ENCODE assay signal across 20 mouse cellular contexts in the genomic region with DNA sequence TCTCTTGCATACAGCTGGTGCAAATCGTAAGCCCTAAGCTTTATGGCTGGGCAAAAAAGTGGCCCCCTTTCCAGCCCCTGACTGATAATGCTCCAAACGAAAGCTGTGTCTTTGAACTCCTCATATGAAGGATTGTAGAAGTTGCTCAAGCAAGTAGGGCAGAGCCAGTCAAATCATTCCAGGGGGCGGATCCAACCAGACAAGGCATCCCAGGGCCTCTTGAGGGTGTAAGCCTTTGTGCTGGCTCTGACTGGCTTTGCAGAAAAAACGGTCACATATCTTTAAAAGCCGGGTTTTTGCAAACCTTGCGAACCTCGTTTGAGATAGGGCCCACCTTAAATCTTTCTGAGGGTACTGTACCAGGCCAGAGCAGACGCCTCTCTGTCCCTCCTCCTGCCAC. TPM values are rescaled to one million over a fixed set of nuclear protein-coding genes. Genes with fewer than 3 reads are reported as not detected.
DNase-seq lines count a peak whose midpoint lies in the region; ATAC-seq and TF ChIP-seq lines count a peak whose summit lies in the region.
"Had no signal": no experiment of that assay in that cellular context is flagged by ENCODE, and none has a peak within 500 bp of the region (broad histone marks: within the 10 kb centered on the region; RNA-seq: fewer than 3 reads in every experiment).

No protein-coding gene starts in this region.

- TF ChIP-seq CTCF in kidney, adult 2 months (conservative IDR thresholded peaks at IDR 0.05; ENCODE audit: insufficient read depth, insufficient read length, low read depth, low read length), result no peak

- no peak for ATAC-seq in kidney, embryonic 15.5 days (replicated peaks; ENCODE audit: low FRiP score)
- no peak for ATAC-seq in embryonic facial prominence, embryonic 14.5 days (ENCODE audit: low read depth)
- no peak for ATAC-seq in limb, embryonic 15.5 days (ENCODE audit: insufficient number of reproducible peaks, low FRiP score, low TSS enrichment, low read depth)
- ATAC-seq in monocyte, adult 5-6 weeks (replicated peaks; ENCODE audit: insufficient number of reproducible peaks, low FRiP score, low TSS enrichment, poor library complexity, severe bottlenecking), result no peak
- ATAC-seq: forebrain, embryonic 13.5 days had no signal

- no peak overlapping the region for H3K27ac ChIP-seq in kidney, embryonic 15.5 days
- no peak overlapping the region for H3K27ac ChIP-seq in kidney, adult 2 months (ENCODE audit: insufficient read depth, low read depth, low read length)
- no peak overlapping the region; the same call in 1 of the 2 replicates for H3K27ac ChIP-seq in embryonic facial prominence, embryonic 14.5 days (replicated peaks; ENCODE audit: low read depth, low read length)
- H3K27ac ChIP-seq in limb, embryonic 15.5 days, result no peak overlapping the region
- H3K27ac ChIP-seq: forebrain, embryonic 13.5 days; heart, embryonic 13.5 days had no signal

- H3K4me1 ChIP-seq in kidney, embryonic 15.5 days, result peaks cover 69% of the 10 kb centered on the region
- H3K4me1 ChIP-seq in kidney, adult 2 months (ENCODE audit: control insufficient read depth, insufficient read depth, low read length), result no peaks in the 10 kb centered on the region
- H3K4me1 ChIP-seq in embryonic facial prominence, embryonic 14.5 days (ENCODE audit: control insufficient read depth, insufficient read depth, low read length), result peaks cover 22% of the 10 kb centered on the region
- peaks cover 64% of the 10 kb centered on the region for H3K4me1 ChIP-seq in limb, embryonic 15.5 days

- peak overlapping the region; percentile 67; the same call in 1 of the 2 replicates for H3K4me2 ChIP-seq in kidney, embryonic 15.5 days
- peak overlapping the region; percentile 54 for H3K4me2 ChIP-seq in embryonic facial prominence, embryonic 14.5 days (ENCODE audit: low read depth, low read length)
- peak overlapping the region; percentile 32; the same call in 1 of the 2 replicates for H3K4me2 ChIP-seq in limb, embryonic 15.5 days

- no peak overlapping the region for H3K4me3 ChIP-seq in kidney, embryonic 15.5 days (replicated peaks)
- H3K4me3 ChIP-seq in kidney, adult 2 months (ENCODE audit: insufficient read depth, low read depth, low read length), result no peak overlapping the region
- peak overlapping the region; percentile 33 for H3K4me3 ChIP-seq in embryonic facial prominence, embryonic 14.5 days (ENCODE audit: low read depth, low read length)
- H3K4me3 ChIP-seq in limb, embryonic 15.5 days, result peak overlapping the region; percentile 35
- H3K4me3 ChIP-seq: myocyte had no signal

- peak; percentile 28 for DNase-seq in cerebellum, adult 11-12 months
- DNase-seq in cerebellum, postnatal 10 days, result no peak
- no peak for DNase-seq in kidney, adult 2 months
- peak; percentile 67 for DNase-seq in embryonic facial prominence, embryonic 14.5 days (ENCODE audit: low spot score)
- no peak for DNase-seq in adrenal gland, postnatal 25 days
- DNase-seq: cerebellum, adult 8-10 months; heart, postnatal 4 days; kidney, adult 11 months; kidney, postnatal 4 days; layer of hippocampus, postnatal 36 days; lung, adult 2 months; right cerebral cortex, postnatal 25 days had no signal

- H3K36me3 ChIP-seq in kidney, embryonic 15.5 days, result no peaks in the 10 kb centered on the region
- no peaks in the 10 kb centered on the region for H3K36me3 ChIP-seq in kidney, adult 2 months (ENCODE audit: control insufficient read depth, insufficient read depth, low read length)
- H3K36me3 ChIP-seq in embryonic facial prominence, embryonic 14.5 days (ENCODE audit: control insufficient read depth, insufficient read depth, low read length), result no peaks in the 10 kb centered on the region
- H3K36me3 ChIP-seq in limb, embryonic 15.5 days, result no peaks in the 10 kb centered on the region
- H3K36me3 ChIP-seq: heart, embryonic 13.5 days had no signal

- WGBS in kidney, embryonic 15.5 days, result 25% methylated on average over 8 of the region's 8 CpGs
- 72% methylated on average over 8 of the region's 8 CpGs for WGBS in kidney, adult 2 months
- WGBS in embryonic facial prominence, embryonic 14.5 days, result 18% methylated on average over 7 of the region's 8 CpGs
- WGBS in limb, embryonic 15.5 days, result 22% methylated on average over 8 of the region's 8 CpGs

- TF ChIP-seq POLR2A in kidney, adult 2 months (IDR thresholded peaks at IDR 0.05; ENCODE audit: low read depth, low read length), result no peak

- peaks cover 80% of the 10 kb centered on the region for H3K27me3 ChIP-seq in kidney, embryonic 15.5 days
- peaks cover 4% of the 10 kb centered on the region; the same call in 1 of the 2 replicates for H3K27me3 ChIP-seq in kidney, adult 2 months (replicated peaks; ENCODE audit: control insufficient read depth, insufficient read depth, low read length)
- H3K27me3 ChIP-seq in embryonic facial prominence, embryonic 14.5 days (replicated peaks; ENCODE audit: control insufficient read depth, insufficient read depth, low read length), result peaks cover 76% of the 10 kb centered on the region
- H3K27me3 ChIP-seq in limb, embryonic 15.5 days, result peaks cover 86% of the 10 kb centered on the region

- H3K9ac ChIP-seq in kidney, embryonic 15.5 days, result no peak overlapping the region
- no peak overlapping the region for H3K9ac ChIP-seq in embryonic facial prominence, embryonic 14.5 days (ENCODE audit: low read depth, low read length)
- H3K9ac ChIP-seq in limb, embryonic 15.5 days, result no peak overlapping the region
- H3K9ac ChIP-seq: forebrain, embryonic 13.5 days; heart, embryonic 13.5 days had no signal

- H3K9me3 ChIP-seq in kidney, embryonic 15.5 days (replicated peaks), result no peaks in the 10 kb centered on the region
- H3K9me3 ChIP-seq in embryonic facial prominence, embryonic 14.5 days (ENCODE audit: control insufficient read depth, low read length), result no peaks in the 10 kb centered on the region
- H3K9me3 ChIP-seq in limb, embryonic 15.5 days, result no peaks in the 10 kb centered on the region
- H3K9me3 ChIP-seq: forebrain, embryonic 13.5 days; heart, embryonic 13.5 days had no signal

RNA-seq across cellular contexts. Expression of a gene that starts 1.6 kb away (rescaled TPM):
- 1.9 and 2.2 TPM in 2 replicates for polyA plus RNA-seq in kidney, embryonic 15.5 days (2015; fragmentation: Nextera tagmentation; extraction: Ambion mirVana)
- 0.17 and 0.27 TPM in 2 replicates for polyA plus RNA-seq in kidney, adult 2 months (2012; rRNA removed)
- 12.9 and 21.2 TPM in 2 replicates for polyA plus RNA-seq in embryonic facial prominence, embryonic 14.5 days (2014; fragmentation: Nextera tagmentation; extraction: Ambion mirVana)
- 50.2 and 50.5 TPM in 2 replicates for polyA plus RNA-seq in limb, embryonic 15.5 days (2015; fragmentation: Nextera tagmentation; extraction: Ambion mirVana)
- total RNA-seq in adrenal gland, postnatal 25 days (2021), result not detected in 2 replicates
- 0.39 TPM in 1 of 3 replicates, not detected in the others for total RNA-seq in monocyte, adult 5-6 weeks (2017)
- total RNA-seq: heart, postnatal 4 days; liver, adult 2 months had no signal

RNA-seq across cellular contexts. Expression of a gene that starts 3.4 kb away (rescaled TPM):
- 19.8 and 23.8 TPM in 2 replicates for polyA plus RNA-seq in kidney, embryonic 15.5 days (2015; fragmentation: Nextera tagmentation; extraction: Ambion mirVana)
- polyA plus RNA-seq in kidney, adult 2 months (2012; rRNA removed), result 9.7 and 10.8 TPM in 2 replicates
- polyA plus RNA-seq in embryonic facial prominence, embryonic 14.5 days (2014; fragmentation: Nextera tagmentation; extraction: Ambion mirVana), result 20.9 and 22.9 TPM in 2 replicates
- 17.6 and 20.4 TPM in 2 replicates for polyA plus RNA-seq in limb, embryonic 15.5 days (2015; fragmentation: Nextera tagmentation; extraction: Ambion mirVana)
- total RNA-seq in adrenal gland, postnatal 25 days (2021), result 10.4 and 11.7 TPM in 2 replicates
- total RNA-seq in monocyte, adult 5-6 weeks (2017), result 0.38 to 5.1 TPM (median 2.9 TPM) in 3 replicates

RNA-seq across cellular contexts. Expression of a gene that starts 17.9 kb away (rescaled TPM):
- polyA plus RNA-seq in kidney, embryonic 15.5 days (2015; fragmentation: Nextera tagmentation; extraction: Ambion mirVana), result 48.4 and 56.3 TPM in 2 replicates
- 4.1 and 5.2 TPM in 2 replicates for polyA plus RNA-seq in kidney, adult 2 months (2012; rRNA removed)
- polyA plus RNA-seq in embryonic facial prominence, embryonic 14.5 days (2014; fragmentation: Nextera tagmentation; extraction: Ambion mirVana), result 39.6 and 40.3 TPM in 2 replicates
- 45.6 and 49.5 TPM in 2 replicates for polyA plus RNA-seq in limb, embryonic 15.5 days (2015; fragmentation: Nextera tagmentation; extraction: Ambion mirVana)
- 7.6 and 9.3 TPM in 2 replicates for total RNA-seq in adrenal gland, postnatal 25 days (2021)
- 0.86 to 3.7 TPM (median 2.6 TPM) in 3 replicates for total RNA-seq in monocyte, adult 5-6 weeks (2017)

RNA-seq across cellular contexts. Expression of a gene that starts 21.5 kb away (rescaled TPM):
- 0.14 and 0.88 TPM in 2 replicates for polyA plus RNA-seq in kidney, embryonic 15.5 days (2015; fragmentation: Nextera tagmentation; extraction: Ambion mirVana)
- polyA plus RNA-seq in kidney, adult 2 months (2012; rRNA removed), result 0.05 TPM in 1 of 2 replicates, not detected in the other
- polyA plus RNA-seq in embryonic facial prominence, embryonic 14.5 days (2014; fragmentation: Nextera tagmentation; extraction: Ambion mirVana), result 1.6 and 2.8 TPM in 2 replicates
- 2.2 and 2.9 TPM in 2 replicates for polyA plus RNA-seq in limb, embryonic 15.5 days (2015; fragmentation: Nextera tagmentation; extraction: Ambion mirVana)
- total RNA-seq in adrenal gland, postnatal 25 days (2021), result 7.2 and 10.4 TPM in 2 replicates
- not detected in 3 replicates for total RNA-seq in monocyte, adult 5-6 weeks (2017)
- total RNA-seq: heart, postnatal 4 days; layer of hippocampus, postnatal 36 days; liver, adult 2 months; megakaryocyte-erythroid progenitor cell, adult 5-6 weeks had no signal
- polyA plus RNA-seq: forebrain, embryonic 13.5 days; liver, adult 2 months; lung, adult 2 months had no signal

RNA-seq across cellular contexts. Expression of a gene that starts 27.3 kb away (rescaled TPM):
- polyA plus RNA-seq in kidney, embryonic 15.5 days (2015; fragmentation: Nextera tagmentation; extraction: Ambion mirVana), result 89.5 and 91.0 TPM in 2 replicates
- 41.7 and 45.2 TPM in 2 replicates for polyA plus RNA-seq in kidney, adult 2 months (2012; rRNA removed)
- 62.9 and 74.7 TPM in 2 replicates for polyA plus RNA-seq in embryonic facial prominence, embryonic 14.5 days (2014; fragmentation: Nextera tagmentation; extraction: Ambion mirVana)
- 65.7 and 69.8 TPM in 2 replicates for polyA plus RNA-seq in limb, embryonic 15.5 days (2015; fragmentation: Nextera tagmentation; extraction: Ambion mirVana)
- total RNA-seq in adrenal gland, postnatal 25 days (2021), result 47.9 and 56.3 TPM in 2 replicates
- 7.0 to 19.0 TPM (median 8.6 TPM) in 3 replicates for total RNA-seq in monocyte, adult 5-6 weeks (2017)

Comparison
In these comparisons a context has a peak if more than half of its experiments do, and no peak if none do; other contexts are left out.
1. DNase-seq: peak in cerebellum, adult 11-12 months (single experiment) and embryonic facial prominence, embryonic 14.5 days (single experiment); none in cerebellum, postnatal 10 days (0 of 2), kidney, adult 2 months (single experiment) and adrenal gland, postnatal 25 days (single experiment).
2. H3K4me3 ChIP-seq: peak in embryonic facial prominence, embryonic 14.5 days (single experiment) and limb, embryonic 15.5 days (single experiment); none in kidney, embryonic 15.5 days (single experiment) and kidney, adult 2 months (single experiment).
3. Peak in every context shown above with its lines, with median percentiles within 50 percentile points of each other: H3K4me2 ChIP-seq.